Mouse (Mus musculus) MEL (cell line): ENCODE data around the gene 6430628N08Rik. TPM values are rescaled to one million over a fixed set of nuclear protein-coding genes. Genes with fewer than 3 reads are reported as not detected.

Experiments
- DNase-seq: peaks from one replicate; pipeline ENCODE4 v3.0.0; 2011; ENCODE audit warnings: low read depth, low spot score
- H3K27ac ChIP-seq: 2 replicates; pipeline ENCODE4 v1.5.1; 2012; ENCODE audit warnings: low read depth, mild to moderate bottlenecking, control low read depth, low read length, moderate library complexity; ENCODE audit not compliant: control insufficient read depth
- H3K27me3 ChIP-seq, 2 experiments: fragments of 150-350 bp in 1 of 2; sonication (generic) in 1 of 2; 2 replicates each; pipeline ENCODE4 v1.6.1; 2012; ENCODE audit warnings: low read length in 2 of 2, mild to moderate bottlenecking in 2 of 2, improper control_type of control experiment in 1 of 2, moderate library complexity in 1 of 2; ENCODE audit not compliant: insufficient read depth in 2 of 2, control insufficient read depth in 1 of 2
- H3K36me3 ChIP-seq, 2 experiments: 2 replicates each; pipeline ENCODE4 v1.6.1; 2012 to 2014; ENCODE audit warnings: low read length in 2 of 2, improper control_type of control experiment in 1 of 2, inconsistent platforms in 1 of 2, mild to moderate bottlenecking in 1 of 2; ENCODE audit not compliant: insufficient read depth in 2 of 2, control insufficient read depth in 1 of 2
- H3K4me1 ChIP-seq, 2 experiments: fragments of 150-350 bp in 1 of 2; sonication (generic) in 1 of 2; 2 replicates each; pipeline ENCODE4 v1.6.1; 2012; ENCODE audit warnings: low read length in 2 of 2, improper control_type of control experiment in 1 of 2, mild to moderate bottlenecking in 1 of 2; ENCODE audit not compliant: insufficient read depth in 2 of 2, control insufficient read depth in 1 of 2
- H3K4me3 ChIP-seq, 2 experiments: fragments of 150-350 bp in 1 of 2; sonication (generic) in 1 of 2; 2 replicates each; pipeline ENCODE4 v1.5.1; 2012; ENCODE audit warnings: low read depth in 2 of 2, low read length in 2 of 2, mild to moderate bottlenecking in 2 of 2, moderate library complexity in 2 of 2, control low read depth in 1 of 2, improper control_type of control experiment in 1 of 2; ENCODE audit not compliant: control insufficient read depth in 1 of 2, insufficient read depth in 1 of 2
- H3K79me2 ChIP-seq: 2 replicates; pipeline ENCODE4 v1.6.1; 2012; ENCODE audit warnings: mild to moderate bottlenecking, low read length, moderate library complexity; ENCODE audit not compliant: control insufficient read depth, poor library complexity, insufficient read depth
- H3K9ac ChIP-seq: 2 replicates; pipeline ENCODE4 v1.6.1; 2012; ENCODE audit warnings: low read depth, mild to moderate bottlenecking, control low read depth, low read length, moderate library complexity; ENCODE audit not compliant: control insufficient read depth, poor library complexity, severe bottlenecking
- H3K9me3 ChIP-seq: fragments of 150-350 bp; sonication (generic); replicated peaks from 2 replicates; pipeline ENCODE4 v1.6.1; 2012; ENCODE audit warnings: mild to moderate bottlenecking, low read length, improper control_type of control experiment, moderate library complexity; ENCODE audit not compliant: insufficient read depth
- CHD1 ChIP-seq: IDR thresholded peaks from 2 replicates; pipeline ENCODE4 v1.6.1; 2012; ENCODE audit warnings: low read depth, mild to moderate bottlenecking, inconsistent platforms, low read length, improper control_type of control experiment
- E2F4 ChIP-seq: IDR thresholded peaks from 2 replicates; pipeline ENCODE4 v1.6.1; 2011; ENCODE audit warnings: low read depth, low read length, improper control_type of control experiment, borderline replicate concordance
- ELF1 ChIP-seq: IDR thresholded peaks from 2 replicates; pipeline ENCODE4 v1.6.1; 2014; ENCODE audit warnings: low read depth, mild to moderate bottlenecking, inconsistent platforms, low read length, improper control_type of control experiment, moderate library complexity
- GABPA ChIP-seq: IDR thresholded peaks from 2 replicates; pipeline ENCODE4 v1.6.1; 2012; ENCODE audit warnings: low read depth, mild to moderate bottlenecking, inconsistent platforms, low read length, improper control_type of control experiment, moderate library complexity
- GATA1 ChIP-seq: IDR thresholded peaks from 2 replicates; pipeline ENCODE4 v1.6.1; 2011; ENCODE audit warnings: low read depth, low read length, improper control_type of control experiment
- HCFC1 ChIP-seq: IDR thresholded peaks from 2 replicates; pipeline ENCODE4 v1.6.1; 2012; ENCODE audit warnings: low read depth, mild to moderate bottlenecking, inconsistent platforms, low read length, improper control_type of control experiment, moderate library complexity
- MAX ChIP-seq: IDR thresholded peaks from 2 replicates; pipeline ENCODE4 v1.6.1; 2011; ENCODE audit warnings: low read length, improper control_type of control experiment
- MAZ ChIP-seq: IDR thresholded peaks from 2 replicates; pipeline ENCODE4 v1.6.1; 2012; ENCODE audit warnings: low read depth, mild to moderate bottlenecking, inconsistent platforms, low read length, improper control_type of control experiment
- MEF2A ChIP-seq: IDR thresholded peaks from 2 replicates; pipeline ENCODE4 v1.6.1; 2014; ENCODE audit warnings: low read depth, mild to moderate bottlenecking, inconsistent platforms, low read length, improper control_type of control experiment; ENCODE audit not compliant: poor library complexity, insufficient replicate concordance, severe bottlenecking; ENCODE audit errors: extremely low read depth
- MXI1 ChIP-seq: IDR thresholded peaks from 2 replicates; pipeline ENCODE4 v1.6.1; 2011; ENCODE audit warnings: mild to moderate bottlenecking, low read depth, low read length, improper control_type of control experiment
- MYB ChIP-seq: IDR thresholded peaks from 2 replicates; pipeline ENCODE4 v1.6.1; 2011; ENCODE audit warnings: mild to moderate bottlenecking, low read depth, low read length, improper control_type of control experiment
- NELFE ChIP-seq: IDR thresholded peaks from 2 replicates; pipeline ENCODE4 v1.6.1; 2011; ENCODE audit warnings: low read depth, low read length, improper control_type of control experiment
- POLR2AphosphoS5 ChIP-seq: IDR thresholded peaks from 2 replicates; pipeline ENCODE4 v1.6.1; 2012; ENCODE audit warnings: low read depth, borderline replicate concordance, mild to moderate bottlenecking, inconsistent platforms, low read length, moderate library complexity, mixed read lengths
- RAD21 ChIP-seq: IDR thresholded peaks from 2 replicates; pipeline ENCODE4 v1.6.1; 2011; ENCODE audit warnings: mild to moderate bottlenecking, low read depth, low read length, improper control_type of control experiment
- RCOR1 ChIP-seq: IDR thresholded peaks from 2 replicates; pipeline ENCODE4 v1.6.1; 2012; ENCODE audit warnings: low read depth, mild to moderate bottlenecking, inconsistent platforms, low read length, improper control_type of control experiment
- TBP ChIP-seq: IDR thresholded peaks from 2 replicates; pipeline ENCODE4 v1.8.0; 2011; ENCODE audit warnings: low read depth, low read length, improper control_type of control experiment
- TCF12 ChIP-seq: IDR thresholded peaks from 2 replicates; pipeline ENCODE4 v1.6.1; 2014; ENCODE audit warnings: low read depth, mild to moderate bottlenecking, inconsistent platforms, low read length, improper control_type of control experiment, moderate library complexity
- UBTF ChIP-seq: IDR thresholded peaks from 2 replicates; pipeline ENCODE4 v1.6.1; 2012; ENCODE audit warnings: low read depth, mild to moderate bottlenecking, inconsistent platforms, low read length, improper control_type of control experiment, moderate library complexity, borderline replicate concordance; ENCODE audit not compliant: insufficient read depth
- USF1 ChIP-seq: IDR thresholded peaks from 2 replicates; pipeline ENCODE4 v1.6.1; 2014; ENCODE audit warnings: low read depth, mild to moderate bottlenecking, inconsistent platforms, low read length, improper control_type of control experiment, moderate library complexity
- USF2 ChIP-seq, 2 experiments: IDR thresholded peaks; 2 replicates each; pipeline ENCODE4 v1.6.1; 2011 to 2012; ENCODE audit warnings: improper control_type of control experiment in 2 of 2, low read length in 2 of 2, borderline replicate concordance in 1 of 2, inconsistent platforms in 1 of 2, low read depth in 1 of 2, mild to moderate bottlenecking in 1 of 2; ENCODE audit not compliant: insufficient read depth in 1 of 2
- ZKSCAN1 ChIP-seq: IDR thresholded peaks from 2 replicates; pipeline ENCODE4 v1.6.1; 2012; ENCODE audit warnings: low read depth, mild to moderate bottlenecking, inconsistent platforms, low read length, improper control_type of control experiment, moderate library complexity
- ZMIZ1 ChIP-seq: IDR thresholded peaks from 2 replicates; pipeline ENCODE4 v1.6.1; 2012; ENCODE audit warnings: low read depth, mild to moderate bottlenecking, inconsistent platforms, low read length, improper control_type of control experiment, moderate library complexity
- ZNF384 ChIP-seq: IDR thresholded peaks from 2 replicates; pipeline ENCODE4 v1.6.1; 2012; ENCODE audit warnings: low read depth, mild to moderate bottlenecking, inconsistent platforms, low read length, improper control_type of control experiment
- polyA plus RNA-seq, 2 experiments: library from polyadenylated mRNA; stranded (reverse) in 1 of 2; unstranded in 1 of 2; fragments of >175 nt in 1 of 2; fragments of >200 nt in 1 of 2; gene quantifications; 2 replicates each; pipeline versions ENCODE4 v1.2.1 to v1.2.4; 2012; ENCODE audit warnings: low replicate concordance in 2 of 2, low read depth in 1 of 2; ENCODE audit not compliant: insufficient read length in 2 of 2, insufficient read depth in 1 of 2, missing spikeins in 1 of 2
- total RNA-seq: library from RNA; depleted of rRNA; stranded (reverse); fragments of 300-350 nt; gene quantifications from 2 replicates; pipeline ENCODE4 v1.2.3, GENCODE M21; 2012

The 6430628N08Rik gene
- total and polyA plus RNA-seq, 3 experiments = not detected

- H3K4me1 ChIP-seq = peaks cover 39 to 52% of the 10 kb centered on the region in 2 experiments
- DNase-seq = no peak
- H3K9me3 ChIP-seq = no peaks in the 10 kb centered on the region
- no peak overlapping the region for H3K9ac ChIP-seq
- no peaks in the 10 kb centered on the region for H3K27me3 ChIP-seq
- no peak overlapping the region for H3K27ac ChIP-seq
- H3K36me3 ChIP-seq = peaks cover 6 to 48% of the 10 kb centered on the region in 2 experiments
- TF ChIP-seq USF2 (IDR thresholded peaks at IDR 0.05; ENCODE audit: borderline replicate concordance in 1 of 2, insufficient read depth in 1 of 2, low read depth in 1 of 2, low read length in 2 of 2) (no peak), E2F4 (no peak), MAZ (no peak), ZKSCAN1 (no peak), ZMIZ1 (no peak), POLR2AphosphoS5 (no peak), GABPA (no peak), MEF2A (no peak), TBP (no peak), MXI1 (no peak), TCF12 (no peak), GATA1 (no peak), RCOR1 (no peak)
- H3K79me2 ChIP-seq = no peaks in the 10 kb centered on the region
- H3K4me3 ChIP-seq = no peak overlapping the region
These were observed 38.9 kb upstream of the 6430628N08Rik start for GRCm38 (mm10) chr4:115851569-115851968.

- peaks cover 23 to 40% of the 10 kb centered on the region in 2 experiments for H3K4me1 ChIP-seq
- H3K4me3 ChIP-seq = no peak overlapping the region
- no peak overlapping the region; the same call in 1 of the 2 replicates for H3K27ac ChIP-seq
These were observed 35.4 kb upstream of the 6430628N08Rik start for GRCm38 (mm10) chr4:115855100-115855499.

More at GRCm38 (mm10) chr4:115855100-115855499, 35.4 kb upstream of the 6430628N08Rik start:
- TF ChIP-seq RAD21 (no peak), ZNF384 (no peak), MYB (no peak), GABPA (no peak), CHD1 (no peak), POLR2AphosphoS5 (no peak), MEF2A (no peak), HCFC1 (no peak), MAX (no peak), E2F4 (no peak), UBTF (no peak), MXI1 (no peak), ELF1 (no peak), USF1 (no peak), NELFE (no peak), TBP (no peak)
- TF ChIP-seq, all 39 proteins: peak for 0
- no peak overlapping the region for H3K9ac ChIP-seq
- H3K27me3 ChIP-seq = no peaks in the 10 kb centered on the region
- H3K9me3 ChIP-seq = no peaks in the 10 kb centered on the region
- DNase-seq = no peak
- H3K79me2 ChIP-seq = no peaks in the 10 kb centered on the region
- peaks cover 7 to 32% of the 10 kb centered on the region in 2 experiments for H3K36me3 ChIP-seq
